Mouse (Mus musculus) myocyte (in vitro differentiated cells): ENCODE results near the gene Mttp.

Experiments used
- CEBPB ChIP-seq: IDR thresholded peaks from 2 replicates; pipeline ENCODE4 v1.6.1; 2011; ENCODE audit warnings: mild to moderate bottlenecking, moderate library complexity; ENCODE audit not compliant: poor library complexity, insufficient read depth, severe bottlenecking
- E2F4 ChIP-seq: IDR thresholded peaks from one replicate; pipeline ENCODE4 v1.6.1; 2011; ENCODE audit warnings: mild to moderate bottlenecking, control low read depth, moderate library complexity; ENCODE audit not compliant: insufficient read depth
- MAX ChIP-seq: IDR thresholded peaks from one replicate; pipeline ENCODE4 v1.6.1; 2011; ENCODE audit warnings: low read depth, mild to moderate bottlenecking, control low read depth
- MYOD1 ChIP-seq, 3 experiments: IDR thresholded peaks; one replicate each; pipeline ENCODE4 v1.6.1; 2011; ENCODE audit warnings: control low read depth in 2 of 3, low read depth in 2 of 3, mild to moderate bottlenecking in 2 of 3, moderate library complexity in 1 of 3; ENCODE audit not compliant: insufficient read length in 2 of 3, control insufficient read depth in 1 of 3
- MYOG ChIP-seq, 3 experiments: IDR thresholded peaks; one replicate each; pipeline ENCODE4 v1.6.1; 2011; ENCODE audit warnings: control low read depth in 2 of 3, low read depth in 2 of 3, mild to moderate bottlenecking in 2 of 3; ENCODE audit not compliant: insufficient read length in 2 of 3, control insufficient read depth in 1 of 3, insufficient read depth in 1 of 3
- POLR2A ChIP-seq: IDR thresholded peaks from one replicate; pipeline ENCODE4 v1.6.1; 2011; ENCODE audit warnings: low read depth, mild to moderate bottlenecking, control low read depth, moderate library complexity; ENCODE audit not compliant: insufficient read length
- POLR2AphosphoS2 ChIP-seq: IDR thresholded peaks from one replicate; pipeline ENCODE4 v1.6.1; 2011; ENCODE audit warnings: low read depth, control low read depth; ENCODE audit not compliant: insufficient read length
- REST ChIP-seq: IDR thresholded peaks from one replicate; pipeline ENCODE4 v1.6.1; 2011; ENCODE audit warnings: mild to moderate bottlenecking, control low read depth, moderate library complexity; ENCODE audit not compliant: insufficient read depth, insufficient read length
- SRF ChIP-seq: IDR thresholded peaks from one replicate; pipeline ENCODE4 v1.6.1; 2011; ENCODE audit warnings: low read depth; ENCODE audit not compliant: control insufficient read depth, insufficient read length
- TCF12 ChIP-seq: IDR thresholded peaks from one replicate; pipeline ENCODE4 v1.6.1; 2011; ENCODE audit warnings: mild to moderate bottlenecking, control low read depth; ENCODE audit not compliant: poor library complexity, insufficient read depth, severe bottlenecking
- USF1 ChIP-seq: IDR thresholded peaks from one replicate; pipeline ENCODE4 v1.6.1; 2011; ENCODE audit warnings: low read depth, mild to moderate bottlenecking, control low read depth, moderate library complexity

- TF ChIP-seq POLR2A (peak; percentile 19), MYOD1 (IDR thresholded peaks at IDR 0.05; ENCODE audit: control insufficient read depth in 1 of 3, insufficient read length in 2 of 3, low read depth in 2 of 3) (no peak), SRF (no peak), TCF12 (no peak), MAX (no peak), E2F4 (no peak), MYOG (IDR thresholded peaks at IDR 0.05; ENCODE audit: control insufficient read depth in 1 of 3, insufficient read depth in 1 of 3, insufficient read length in 2 of 3, low read depth in 2 of 3) (no peak), CEBPB (no peak), USF1 (no peak), REST (no peak), POLR2AphosphoS2 (no peak)
Measured at GRCm38 (mm10) chr3:138063731-138064329, 80.9 kb downstream of the Mttp start.
